14 mouse cellular contexts compared by ENCODE assay signal in the genomic region with DNA sequence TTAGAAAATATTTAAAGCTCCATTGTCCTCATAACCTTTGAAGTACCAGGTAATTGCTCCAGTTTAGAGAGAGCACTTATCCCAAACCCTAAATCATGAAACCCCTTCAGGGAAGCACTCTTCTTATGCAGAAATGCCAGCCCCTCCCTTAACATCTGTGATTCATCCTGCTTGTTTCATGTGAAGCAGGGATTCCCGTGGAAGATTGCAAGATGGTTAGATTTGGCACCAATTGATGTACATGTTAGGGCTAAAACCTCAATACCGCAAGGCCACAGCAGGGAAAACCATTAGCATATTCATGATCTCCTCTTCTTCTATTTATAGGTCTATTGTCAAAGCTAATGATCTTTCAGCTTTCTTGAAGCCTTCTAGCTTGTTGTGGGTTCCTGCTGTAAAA.
"Had no signal": no experiment of that assay in that cellular context is flagged by ENCODE, and none has a peak within 500 bp of the region (broad histone marks: within the 10 kb centered on the region; RNA-seq: fewer than 3 reads in every experiment).

No protein-coding gene starts in this region.

- DNase-seq: kidney, adult 18-20 months; kidney, postnatal 10 days; left cerebral cortex, postnatal 4 days; lung, embryonic 14.5 days; lung, postnatal 10 days; lung, postnatal 4 days; retina, postnatal 1 day; right cerebral cortex, postnatal 14 days; thymus, postnatal 36 days had no signal

- H3K36me3 ChIP-seq: limb, embryonic 15.5 days; liver, embryonic 12.5 days; neural tube, embryonic 15.5 days had no signal

- H3K4me1 ChIP-seq: limb, embryonic 15.5 days; liver, embryonic 12.5 days; neural tube, embryonic 15.5 days had no signal

- H3K4me2 ChIP-seq: limb, embryonic 15.5 days; liver, embryonic 12.5 days; lung, embryonic 14.5 days; midbrain, embryonic 11.5 days; neural tube, embryonic 15.5 days had no signal

- H3K9ac ChIP-seq: limb, embryonic 15.5 days; liver, embryonic 12.5 days; lung, embryonic 14.5 days; neural tube, embryonic 15.5 days had no signal

- H3K9me3 ChIP-seq: limb, embryonic 15.5 days; liver, embryonic 12.5 days; neural tube, embryonic 15.5 days had no signal

- H3K27me3 ChIP-seq: limb, embryonic 15.5 days; liver, embryonic 12.5 days; neural tube, embryonic 15.5 days had no signal

- ATAC-seq: liver, embryonic 12.5 days had no signal

- H3K4me3 ChIP-seq: limb, embryonic 15.5 days; liver, embryonic 12.5 days; myocyte; neural tube, embryonic 15.5 days had no signal

- H3K27ac ChIP-seq: limb, embryonic 15.5 days; liver, embryonic 12.5 days; neural tube, embryonic 15.5 days had no signal
